Mouse (Mus musculus) left cerebral cortex, postnatal 4 days (tissue): Measurements from ENCODE around the gene Calcr. TPM values are rescaled to one million over a fixed set of nuclear protein-coding genes. Genes with fewer than 3 reads are reported as not detected.
"Not testable (repeated sequence)": the region's sequence is repeated elsewhere in the genome, so short reads cannot be mapped to it uniquely, and the experiment has no call there.

Experiments
- DNase-seq: peaks from one replicate; pipeline ENCODE4 v3.0.0-alpha.2; 2022
- intact Hi-C: fragments of 180-260 bp; cut with DNase I; formaldehyde crosslinking; loops from one replicate; pipeline ENCODE4 v1.15.1; 2025
- microRNA-seq: library from miRNA; unstranded; fragments of <30 nt; microRNA quantifications from one replicate; pipeline ENCODE4 v1.2.0, GENCODE M21; 2022
- total RNA-seq, 2 experiments: library from RNA; stranded (reverse); gene quantifications; 2 replicates each; pipeline ENCODE4 v1.2.3; 2021

The Calcr gene
- total RNA-seq = under 1 TPM in 1 of 2 experiments, not detected in 1; 0.93 TPM

- DNase-seq = no peak
- intact Hi-C loops = no loop called here
Observed at GRCm38 (mm10) chr6:3764230-3764764, at the start of gene Calcr. TSS of gene Calcr (minus strand) at chr6:3764714.

GRCm38 (mm10) chr6:3767485-3767884 lies 3.0 kb upstream of the Calcr start:
- intact Hi-C loops = no loop called here

GRCm38 (mm10) chr6:3763171-3763967 lies 1.1 kb downstream of the Calcr start:
- intact Hi-C loops = no loop called here
- no peak for DNase-seq

More at GRCm38 (mm10) chr6:3767485-3767884, 3.0 kb upstream of the Calcr start:
- DNase-seq = no peak

GRCm38 (mm10) chr6:3751576-3751975 lies 12.9 kb downstream of the Calcr start:
- DNase-seq = no peak
- intact Hi-C loops = no loop called here

- no peak for DNase-seq
- intact Hi-C loops = no loop called here
Observed at GRCm38 (mm10) chr6:3749624-3750023, 14.9 kb downstream of the Calcr start.

- DNase-seq = no peak
- intact Hi-C loops = no loop called here
Observed at GRCm38 (mm10) chr6:3745546-3745945, 19.0 kb downstream of the Calcr start.

GRCm38 (mm10) chr6:3741996-3742713 lies 22.4 kb downstream of the Calcr start:
- intact Hi-C loops = no loop called here
- peak; percentile 8 for DNase-seq

GRCm38 (mm10) chr6:3741296-3741695 lies 23.2 kb downstream of the Calcr start:
- intact Hi-C loops = no loop called here
- DNase-seq = no peak

- intact Hi-C loops = no loop called here
- DNase-seq = no peak
Observed at GRCm38 (mm10) chr6:3730246-3730867, 34.2 kb downstream of the Calcr start.

GRCm38 (mm10) chr6:3688087-3688642 lies 76.3 kb downstream of the Calcr start:
- intact Hi-C loops = no loop called here

GRCm38 (mm10) chr6:3678286-3678685 lies 86.2 kb downstream of the Calcr start:
- DNase-seq, intact Hi-C loops: not testable (repeated sequence)

More at GRCm38 (mm10) chr6:3688087-3688642, 76.3 kb downstream of the Calcr start:
- DNase-seq = no peak

- no peak for DNase-seq
- intact Hi-C loops = no loop called here
Observed at GRCm38 (mm10) chr6:3677806-3678205, 86.7 kb downstream of the Calcr start.

- DNase-seq, intact Hi-C loops: not testable (repeated sequence)
Observed at GRCm38 (mm10) chr6:3671941-3672340, 92.6 kb downstream of the Calcr start.

- intact Hi-C loops = no loop called here
- DNase-seq = no peak
Observed at GRCm38 (mm10) chr6:3664147-3664716, 100.3 kb downstream of the Calcr start.

GRCm38 (mm10) chr6:3658405-3658804 lies 106.1 kb downstream of the Calcr start:
- intact Hi-C loops = no loop called here

More at GRCm38 (mm10) chr6:3658405-3658804, 106.1 kb downstream of the Calcr start:
- no peak for DNase-seq

Small RNAs within 50 kb of the gene (microRNA-seq; reads per million reads assigned to microRNA genes)
- gene Mir489 (not detected), gene Mir653 (not detected)

Other genes with a start within 250 kb of the Calcr start
- gene Tfpi2, start 224.2 kb upstream of the Calcr start, total RNA-seq = not detected
- gene Gngt1, start 229.1 kb upstream of the Calcr start, total RNA-seq = not detected
- 1 to 10 TPM; 8.2 to 9.3 TPM for gene Gng11, start 239.2 kb upstream of the Calcr start, total RNA-seq